Mouse (Mus musculus) kidney, adult 2 months (tissue): ENCODE measurements around the gene Srp9.

Source experiments
- CTCF ChIP-seq: fragments of 200-500 bp; conservative IDR thresholded peaks from 2 replicates; pipeline ENCODE4 v1.5.1; 2011; ENCODE audit warnings: low read depth, mild to moderate bottlenecking, control low read depth, low read length, moderate library complexity, mixed read lengths; ENCODE audit not compliant: insufficient read depth, insufficient read length
- POLR2A ChIP-seq: fragments of 200-500 bp; IDR thresholded peaks from one replicate; pipeline ENCODE4 v1.6.1; 2011; ENCODE audit warnings: low read depth, low read length, control low read depth

DNA sequence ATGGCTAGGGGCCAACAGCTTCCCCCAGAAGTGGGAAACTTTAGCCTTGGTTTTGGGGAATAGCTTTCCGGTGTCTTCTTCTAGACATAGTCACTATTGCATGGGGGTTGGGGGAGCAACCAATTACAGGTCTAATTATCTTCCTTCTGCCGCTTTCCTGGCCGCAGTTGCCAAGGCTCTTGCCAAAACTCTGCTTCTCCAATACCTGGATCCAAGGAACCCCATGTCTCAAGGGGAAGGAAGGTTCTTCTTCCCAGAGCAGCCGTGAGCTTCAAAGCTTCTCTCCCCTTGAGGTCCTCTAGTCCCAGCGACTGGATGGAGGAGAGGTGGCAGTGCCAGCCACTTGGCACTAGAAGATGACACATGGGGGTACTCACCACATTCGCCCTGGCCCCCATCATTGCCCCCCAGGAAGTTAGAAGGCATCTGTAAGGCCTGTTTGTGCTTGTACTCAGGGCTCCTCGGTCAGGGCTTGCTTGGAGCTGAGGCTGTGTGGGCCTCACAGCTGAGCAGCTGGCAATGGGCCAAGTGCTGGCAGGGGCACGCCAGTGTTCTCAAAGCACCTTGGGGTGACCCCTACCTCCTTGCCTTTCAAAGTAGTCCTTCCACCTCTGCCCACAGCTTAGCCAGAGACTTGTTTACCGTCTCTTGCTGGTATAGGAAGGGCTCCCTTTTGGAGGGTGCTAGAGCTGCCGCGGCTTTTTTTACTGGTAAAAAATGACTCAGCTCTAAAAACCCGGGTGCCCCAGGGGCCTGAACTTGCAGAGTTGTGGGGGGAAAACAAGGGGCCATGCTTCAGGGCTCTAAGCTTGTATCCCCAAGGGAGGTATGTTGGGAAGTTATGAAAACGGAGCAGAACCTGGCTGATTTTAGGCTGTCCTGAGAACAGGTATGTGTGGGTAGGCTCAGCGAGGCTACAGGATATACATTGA, 12.9 kb upstream of the Srp9 start:
- TF ChIP-seq POLR2A (no peak), CTCF (no peak)
